Mouse (Mus musculus) brain, embryonic 14.5 days (tissue): ENCODE results near the gene Nxph4.
A peak's percentile ranks its signal among the peaks of the same experiment; 100 is the strongest.

Experiments used
- CTCF ChIP-seq: fragments of 200-500 bp; IDR thresholded peaks from 2 replicates; pipeline ENCODE4 v1.5.1; 2012; ENCODE audit warnings: inconsistent platforms, mild to moderate bottlenecking, moderate library complexity, borderline replicate concordance; ENCODE audit not compliant: insufficient read depth, insufficient read length; ENCODE audit errors: extremely low read depth
- POLR2A ChIP-seq: fragments of 200-500 bp; IDR thresholded peaks from 2 replicates; pipeline ENCODE4 v1.6.1; 2012; ENCODE audit warnings: mild to moderate bottlenecking, inconsistent platforms, borderline replicate concordance; ENCODE audit not compliant: poor library complexity, insufficient read depth, insufficient read length, severe bottlenecking; ENCODE audit errors: extremely low read depth

- no peak for TF ChIP-seq POLR2A
- 0 out of 2 replicates have a peak, but pooled peaks have one; percentile 32 for TF ChIP-seq CTCF
These were observed 7.7 kb downstream of the Nxph4 start for GRCm38 (mm10) chr10:127526681-127527080.
